Mouse (Mus musculus): ENCODE results near the gene Lrrc46. TPM values are rescaled to one million over a fixed set of nuclear protein-coding genes. Genes with fewer than 3 reads are reported as not detected.
A peak's percentile ranks its signal among the peaks of the same experiment; 100 is the strongest.

Lrrc46 gene
- 3.4 and 3.8 TPM in 2 replicates for polyA plus RNA-seq (2015; fragmentation: Nextera tagmentation; extraction: Ambion mirVana)

DNA sequence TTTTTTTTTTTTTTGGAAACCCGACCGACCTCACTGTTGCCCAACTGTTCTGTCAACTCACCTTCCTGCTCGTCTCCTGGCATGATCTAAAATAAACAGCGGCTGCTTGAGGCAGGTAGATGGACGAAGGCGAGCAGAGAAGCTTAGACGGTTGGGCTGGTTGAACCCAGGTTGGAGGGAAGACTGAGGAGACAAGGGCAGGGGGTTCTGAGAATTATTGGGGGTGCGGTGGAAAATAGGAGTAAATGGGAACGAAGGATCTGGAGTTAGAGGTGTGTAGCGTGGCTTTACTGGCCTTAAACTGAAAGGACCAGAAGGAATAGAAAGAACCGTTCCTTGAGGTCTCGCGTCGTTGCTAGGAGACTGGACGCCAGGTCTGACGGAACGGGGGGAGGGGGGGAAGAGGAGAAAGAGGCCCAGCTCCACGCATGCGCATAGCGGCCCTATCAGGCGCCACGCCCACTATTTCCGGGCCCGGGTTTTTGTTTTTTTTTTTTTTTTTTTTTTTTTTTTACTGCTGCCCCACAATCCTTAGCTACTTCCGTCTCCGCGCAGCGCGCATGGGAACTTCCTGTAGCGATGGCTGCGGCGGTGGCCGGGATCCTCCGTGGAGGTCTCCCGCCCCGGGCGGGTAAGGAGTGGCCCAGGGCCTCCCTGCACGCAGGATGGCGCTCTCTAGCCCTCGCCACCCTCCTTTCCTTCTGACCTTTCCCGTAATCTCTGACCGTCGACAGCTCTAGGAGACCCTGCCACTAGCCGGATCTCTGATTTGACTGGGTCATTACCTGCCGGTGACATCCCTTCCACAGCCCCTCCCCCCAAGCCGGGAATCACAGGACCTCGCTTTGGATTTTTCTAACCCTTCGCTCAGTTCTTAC, at the start of gene Lrrc46, which contains the start of gene Mrpl10:
Gene Lrrc46, minus strand, starts transcription at position 386 of the 878 bp plus-strand sequence.
Gene Mrpl10, plus strand, starts transcription at position 539 of the 878 bp plus-strand sequence.
- Histone ChIP-seq H3K9me3 (no peaks in the 10 kb centered on the region), H3K4me3 (peak within 1 kb of the TSS; percentile 91), H3K9ac (peak within 1 kb of the TSS; percentile 97), H3K27ac (peak within 1 kb of the TSS; percentile 86), H3K4me1 (peaks cover 15% of the 10 kb centered on the region), H3K4me2 (peak within 1 kb of the TSS; percentile 75), H3K27me3 (replicated peaks) (no peaks in the 10 kb centered on the region), H3K36me3 (replicated peaks) (no peaks in the 10 kb centered on the region)
- peak; percentile 95 for ATAC-seq (replicated peaks)
- WGBS, result under 1% methylated on average over 48 of the region's 48 CpGs

DNA sequence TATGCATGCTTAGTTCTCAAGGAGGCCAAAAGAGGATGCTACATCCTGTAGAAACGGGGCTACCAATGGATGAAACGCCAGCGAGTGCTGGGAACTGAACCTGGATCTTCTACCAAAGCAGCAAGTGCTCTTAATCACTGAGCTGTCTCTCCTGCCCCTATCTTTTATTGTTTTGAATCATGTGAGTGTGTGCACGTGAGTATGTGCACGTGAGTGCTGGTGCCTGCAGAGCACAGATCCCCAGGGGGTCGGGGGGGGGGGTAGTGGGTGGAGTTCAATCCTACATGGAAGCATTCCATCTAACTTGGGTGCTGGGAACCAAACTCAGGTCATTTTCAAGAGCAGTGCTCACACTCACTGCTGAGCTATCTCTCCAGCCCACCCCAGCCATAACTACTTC, 45.2 kb upstream of the Lrrc46 start:
- 74% methylated on average over 6 of the region's 6 CpGs for WGBS
- Histone ChIP-seq H3K9ac (no peak overlapping the region), H3K4me3 (no peak overlapping the region), H3K4me1 (0 out of 2 replicates have a peak, but pooled peaks cover 4% of the 10 kb centered on the region), H3K4me2 (no peak overlapping the region), H3K27ac (no peak overlapping the region), H3K36me3 (replicated peaks) (no peaks in the 10 kb centered on the region), H3K9me3 (no peaks in the 10 kb centered on the region), H3K27me3 (replicated peaks) (no peaks in the 10 kb centered on the region)
- no peak for ATAC-seq (replicated peaks)

DNA sequence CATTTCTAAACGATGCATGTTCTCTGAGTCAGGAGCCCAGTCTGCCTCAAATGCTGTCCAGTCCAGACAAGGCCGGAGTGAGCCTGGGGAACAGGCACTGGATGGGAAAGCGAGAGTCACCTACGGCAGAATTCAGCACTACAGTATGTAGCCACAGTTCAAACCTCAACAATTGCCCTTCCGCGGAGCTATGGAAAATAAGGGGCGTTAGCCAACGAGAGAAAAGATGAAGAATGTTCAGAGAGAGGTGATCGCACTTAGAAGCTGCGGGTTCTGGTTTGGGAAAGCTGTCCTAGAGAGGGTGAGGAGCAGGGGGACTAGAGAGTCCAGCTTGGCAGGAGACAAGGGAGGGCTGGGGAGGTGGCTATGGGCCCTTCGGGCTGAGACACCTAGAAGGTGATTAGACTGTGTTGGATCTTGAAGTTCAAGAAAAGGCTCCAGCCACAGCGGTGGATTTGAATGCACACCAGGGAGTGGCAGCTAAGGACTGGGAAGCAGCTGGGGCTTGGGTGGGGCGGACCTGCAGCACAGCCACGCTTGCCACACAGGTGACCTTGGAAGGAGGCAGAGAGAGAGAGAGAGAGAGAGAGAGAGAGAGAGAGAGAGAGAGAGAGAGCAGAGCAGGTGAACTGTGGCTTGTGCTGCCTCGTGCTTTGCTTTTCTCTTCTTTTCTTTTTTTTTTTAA, 43.8 kb upstream of the Lrrc46 start:
- Histone ChIP-seq H3K9me3 (no peaks in the 10 kb centered on the region), H3K4me1 (0 out of 2 replicates have a peak, but pooled peaks cover 4% of the 10 kb centered on the region), H3K9ac (no peak overlapping the region), H3K27me3 (replicated peaks) (no peaks in the 10 kb centered on the region), H3K4me2 (no peak overlapping the region), H3K36me3 (replicated peaks) (no peaks in the 10 kb centered on the region), H3K4me3 (no peak overlapping the region), H3K27ac (no peak overlapping the region)
- 85% methylated on average over 15 of the region's 15 CpGs for WGBS
- ATAC-seq (replicated peaks), result no peak

DNA sequence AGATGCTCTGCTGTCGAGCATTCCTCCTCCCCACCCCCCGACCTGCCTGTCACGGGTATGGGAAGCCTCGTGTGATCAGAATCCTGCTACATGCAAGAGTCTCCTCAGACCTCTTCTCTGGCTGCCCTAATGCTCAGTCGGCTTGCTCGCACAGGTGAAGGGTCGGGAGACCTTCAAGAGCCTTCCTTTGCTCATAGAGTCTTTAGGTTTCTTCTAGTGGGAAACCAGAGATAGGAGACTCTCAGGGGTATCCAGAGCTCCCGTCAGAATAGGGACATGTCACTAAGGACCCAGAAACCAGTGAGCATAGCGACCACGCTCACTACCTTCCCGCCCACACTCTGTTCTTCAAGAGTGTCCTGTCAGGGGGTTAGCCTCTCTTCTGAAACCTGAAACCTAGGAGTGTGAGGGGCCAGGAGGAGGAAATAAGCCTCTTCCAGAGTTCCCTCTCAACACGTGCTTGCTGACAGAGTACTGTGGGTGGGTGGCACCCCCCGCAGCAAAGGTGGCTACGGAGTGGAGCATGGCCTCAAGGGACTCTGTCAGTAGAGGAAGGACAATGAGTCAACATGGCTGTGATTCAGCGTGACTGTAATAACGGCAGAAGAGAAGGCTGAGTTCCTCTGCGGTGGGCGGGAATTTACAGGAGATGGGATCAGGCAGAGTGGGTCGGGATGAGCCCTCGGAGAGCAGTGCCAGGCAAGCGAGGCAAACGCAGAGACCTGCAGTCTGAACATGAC, 42.4 kb upstream of the Lrrc46 start:
- Histone ChIP-seq H3K4me2 (no peak overlapping the region), H3K27ac (no peak overlapping the region), H3K4me1 (0 out of 2 replicates have a peak, but pooled peaks cover 4% of the 10 kb centered on the region), H3K27me3 (replicated peaks) (no peaks in the 10 kb centered on the region), H3K9ac (no peak overlapping the region), H3K36me3 (replicated peaks) (no peaks in the 10 kb centered on the region), H3K9me3 (no peaks in the 10 kb centered on the region), H3K4me3 (no peak overlapping the region)
- WGBS, result 40% methylated on average over 22 of the region's 22 CpGs
- no peak for ATAC-seq (replicated peaks)

DNA sequence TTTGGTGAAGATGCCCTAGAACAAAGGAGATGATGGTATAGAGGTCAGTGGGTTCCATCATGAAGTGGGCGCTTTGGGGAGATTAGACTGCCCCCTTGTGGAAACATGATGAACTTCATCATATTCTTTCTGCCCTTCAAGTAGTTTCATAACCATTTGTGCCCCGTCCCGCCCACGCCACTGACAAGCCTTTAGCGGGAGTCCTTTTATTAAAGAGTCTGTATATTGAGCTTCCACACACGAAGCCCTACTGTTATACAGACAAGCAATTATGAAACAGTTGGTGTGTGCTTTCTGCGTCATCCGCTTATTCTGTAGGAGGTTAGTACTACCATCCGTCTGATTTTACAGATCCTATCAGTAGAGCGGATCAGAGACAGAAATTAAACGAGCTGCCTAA, 41.8 kb upstream of the Lrrc46 start:
- Histone ChIP-seq H3K4me1 (0 out of 2 replicates have a peak, but pooled peaks cover 4% of the 10 kb centered on the region), H3K4me2 (no peak overlapping the region), H3K27ac (no peak overlapping the region), H3K36me3 (replicated peaks) (no peaks in the 10 kb centered on the region), H3K9ac (no peak overlapping the region), H3K9me3 (no peaks in the 10 kb centered on the region), H3K4me3 (no peak overlapping the region), H3K27me3 (replicated peaks) (no peaks in the 10 kb centered on the region)
- WGBS, result 45% methylated on average over 11 of the region's 11 CpGs
- ATAC-seq (replicated peaks), result no peak

DNA sequence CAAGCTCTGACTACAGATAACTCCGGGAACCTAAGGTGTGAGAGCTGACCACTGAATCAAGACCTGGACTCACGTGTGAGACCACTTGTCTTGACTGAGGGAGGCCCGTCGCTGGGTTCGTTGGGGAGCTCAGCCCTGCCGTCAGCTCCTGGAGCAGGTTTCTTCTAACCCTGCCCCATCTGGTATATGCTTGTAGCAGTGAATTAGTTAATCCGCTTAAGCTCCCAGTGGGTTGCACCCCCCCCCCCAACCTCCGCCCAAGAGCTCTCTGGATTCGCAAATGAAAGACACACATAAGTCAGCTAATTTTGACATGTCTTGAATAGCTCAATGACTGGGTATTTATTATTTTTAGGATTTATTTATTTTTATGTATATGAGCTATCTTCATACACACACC, 39.1 kb upstream of the Lrrc46 start:
- WGBS, result 11% methylated on average over 9 of the region's 9 CpGs
- H3K9me3 ChIP-seq, result no peaks in the 10 kb centered on the region
- no peaks in the 10 kb centered on the region for H3K27me3 ChIP-seq (replicated peaks)
- no peak overlapping the region for H3K27ac ChIP-seq
- H3K4me2 ChIP-seq, result no peak overlapping the region
- H3K36me3 ChIP-seq (replicated peaks), result no peaks in the 10 kb centered on the region
- no peak for ATAC-seq (replicated peaks)
- H3K9ac ChIP-seq, result no peak overlapping the region
- H3K4me3 ChIP-seq, result no peak overlapping the region
- 0 out of 2 replicates have a peak, but pooled peaks cover 4% of the 10 kb centered on the region for H3K4me1 ChIP-seq

DNA sequence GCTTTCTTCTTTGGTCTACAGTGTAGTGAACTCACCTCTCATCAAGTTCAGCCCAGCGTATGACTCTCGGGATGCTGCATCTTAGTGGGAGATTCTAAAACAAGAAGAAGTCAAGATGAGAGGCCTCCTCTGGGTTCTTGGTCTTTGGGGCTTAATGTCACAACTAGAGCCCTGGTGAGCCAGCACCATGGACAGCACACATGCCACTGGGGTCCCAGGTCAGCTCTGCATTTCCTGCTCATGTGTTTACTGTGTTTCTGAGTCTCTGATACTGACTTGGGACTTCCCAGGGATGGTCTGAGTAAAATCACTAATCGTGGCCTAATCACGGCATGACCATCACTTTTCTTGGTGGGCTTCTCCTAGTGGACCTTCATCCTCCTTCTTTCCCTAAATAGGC, 37.5 kb upstream of the Lrrc46 start:
- WGBS, result 59% methylated on average over 4 of the region's 4 CpGs
- H3K4me1 ChIP-seq, result 0 out of 2 replicates have a peak, but pooled peaks cover 3% of the 10 kb centered on the region
- no peak overlapping the region for H3K9ac ChIP-seq
- ATAC-seq (replicated peaks), result no peak
- H3K4me2 ChIP-seq, result no peak overlapping the region
- H3K9me3 ChIP-seq, result no peaks in the 10 kb centered on the region
- H3K27ac ChIP-seq, result no peak overlapping the region
- no peaks in the 10 kb centered on the region for H3K36me3 ChIP-seq (replicated peaks)
- H3K27me3 ChIP-seq (replicated peaks), result no peaks in the 10 kb centered on the region
- no peak overlapping the region for H3K4me3 ChIP-seq

DNA sequence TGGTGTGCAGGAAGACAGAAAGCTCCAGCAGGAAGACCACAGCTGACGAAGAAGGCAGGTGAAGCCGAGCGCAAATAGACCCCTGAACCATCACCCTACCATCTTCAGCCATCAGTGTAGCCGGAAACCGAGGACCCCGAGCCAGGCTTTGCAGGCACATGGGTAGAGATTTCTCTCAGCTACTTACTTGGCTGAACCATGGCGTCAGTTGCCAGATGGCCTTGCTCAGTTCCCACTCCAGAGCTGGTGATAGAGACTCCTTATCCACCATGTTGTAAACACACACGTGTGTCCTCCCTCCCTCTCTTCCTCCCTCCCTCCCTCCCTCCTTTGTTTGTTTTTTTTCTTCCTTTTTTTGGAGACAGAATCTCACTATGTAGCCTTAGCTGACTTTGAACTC, 33.0 kb upstream of the Lrrc46 start:
- no peak overlapping the region for H3K4me3 ChIP-seq
- H3K27me3 ChIP-seq (replicated peaks), result no peaks in the 10 kb centered on the region
- no peak for ATAC-seq (replicated peaks)
- H3K36me3 ChIP-seq (replicated peaks), result no peaks in the 10 kb centered on the region
- no peaks in the 10 kb centered on the region for H3K9me3 ChIP-seq
- no peaks in the 10 kb centered on the region for H3K4me1 ChIP-seq
- H3K4me2 ChIP-seq, result no peak overlapping the region
- H3K27ac ChIP-seq, result no peak overlapping the region
- H3K9ac ChIP-seq, result no peak overlapping the region
- 74% methylated on average over 8 of the region's 8 CpGs for WGBS

DNA sequence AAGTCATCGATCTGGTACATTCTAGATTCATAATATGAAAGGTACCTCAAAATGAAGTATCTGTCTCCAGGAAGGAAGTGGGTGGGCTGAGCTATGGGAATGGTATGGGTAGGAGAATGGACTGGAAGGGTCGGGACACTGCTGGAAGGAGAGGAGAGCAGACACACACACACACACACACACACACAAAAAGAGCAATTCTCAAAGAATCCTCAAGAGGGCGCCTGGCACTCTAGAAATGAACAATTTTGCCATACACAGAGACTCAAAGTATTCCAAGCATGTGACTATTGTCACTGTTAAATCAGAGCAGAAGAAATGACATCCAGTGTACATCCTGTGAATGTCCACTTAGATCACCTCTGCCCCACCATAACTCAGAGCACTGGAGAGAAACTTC, 31.3 kb upstream of the Lrrc46 start:
- 32% methylated on average over 3 of the region's 3 CpGs for WGBS
- Histone ChIP-seq H3K27ac (no peak overlapping the region), H3K36me3 (replicated peaks) (0 out of 2 replicates have a peak, but pooled peaks cover 4% of the 10 kb centered on the region), H3K27me3 (replicated peaks) (no peaks in the 10 kb centered on the region), H3K9me3 (no peaks in the 10 kb centered on the region), H3K4me1 (no peaks in the 10 kb centered on the region), H3K9ac (no peak overlapping the region), H3K4me3 (no peak overlapping the region), H3K4me2 (no peak overlapping the region)
- peak; percentile 45; the same call in 1 of the 2 replicates for ATAC-seq (replicated peaks)

DNA sequence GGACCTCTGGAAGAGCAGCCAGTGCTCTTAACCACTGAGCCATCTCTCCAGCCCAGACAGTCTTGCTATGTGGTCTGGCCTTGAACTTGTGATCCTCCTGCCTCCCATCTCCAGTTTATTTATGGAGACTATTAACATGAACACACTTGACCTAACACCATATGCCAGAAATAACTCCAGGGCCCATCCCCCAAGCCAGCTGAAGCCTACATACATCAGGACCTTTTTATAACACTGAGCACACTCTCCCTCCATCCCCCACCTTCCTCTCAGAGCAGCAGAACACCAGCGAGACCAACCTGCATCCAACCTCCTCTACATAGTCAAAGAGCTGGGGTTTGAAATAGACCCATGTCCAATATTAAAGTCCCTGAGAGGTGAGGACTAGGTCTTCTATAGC, 29.9 kb upstream of the Lrrc46 start:
- no peaks in the 10 kb centered on the region for H3K4me1 ChIP-seq
- H3K9ac ChIP-seq, result no peak overlapping the region
- no peak for ATAC-seq (replicated peaks)
- H3K36me3 ChIP-seq (replicated peaks), result peaks cover 7% of the 10 kb centered on the region; the same call in 1 of the 2 replicates
- H3K9me3 ChIP-seq, result no peaks in the 10 kb centered on the region
- 83% methylated on average over 1 of the region's 1 CpGs for WGBS
- no peak overlapping the region for H3K27ac ChIP-seq
- H3K4me2 ChIP-seq, result no peak overlapping the region
- H3K27me3 ChIP-seq (replicated peaks), result no peaks in the 10 kb centered on the region
- no peak overlapping the region for H3K4me3 ChIP-seq

DNA sequence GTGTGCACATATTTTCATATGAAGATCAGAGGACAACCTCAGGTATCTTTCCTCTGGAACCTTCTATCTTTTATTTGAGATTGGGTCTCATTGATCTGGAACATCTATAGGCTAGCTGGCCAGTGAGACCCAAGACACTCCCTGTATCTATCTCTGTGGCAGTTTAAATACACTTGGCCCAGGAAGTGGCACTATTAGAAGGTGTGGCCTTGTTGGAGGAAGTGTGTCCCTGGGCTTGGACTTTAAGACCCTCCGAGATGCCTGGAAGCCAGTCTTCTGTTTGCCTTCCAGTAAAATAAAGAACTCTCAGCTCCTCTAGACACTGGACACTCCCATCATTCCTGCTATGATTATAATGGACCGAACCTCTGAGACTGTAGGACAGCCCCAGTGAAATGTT, 28.6 kb upstream of the Lrrc46 start:
- Histone ChIP-seq H3K27me3 (replicated peaks) (no peaks in the 10 kb centered on the region), H3K4me2 (no peak overlapping the region), H3K4me1 (no peaks in the 10 kb centered on the region), H3K9ac (no peak overlapping the region), H3K27ac (no peak overlapping the region), H3K9me3 (no peaks in the 10 kb centered on the region), H3K4me3 (no peak overlapping the region), H3K36me3 (replicated peaks) (peaks cover 9% of the 10 kb centered on the region; the same call in 1 of the 2 replicates)
- ATAC-seq (replicated peaks), result no peak
- WGBS, result 88% methylated on average over 2 of the region's 2 CpGs

DNA sequence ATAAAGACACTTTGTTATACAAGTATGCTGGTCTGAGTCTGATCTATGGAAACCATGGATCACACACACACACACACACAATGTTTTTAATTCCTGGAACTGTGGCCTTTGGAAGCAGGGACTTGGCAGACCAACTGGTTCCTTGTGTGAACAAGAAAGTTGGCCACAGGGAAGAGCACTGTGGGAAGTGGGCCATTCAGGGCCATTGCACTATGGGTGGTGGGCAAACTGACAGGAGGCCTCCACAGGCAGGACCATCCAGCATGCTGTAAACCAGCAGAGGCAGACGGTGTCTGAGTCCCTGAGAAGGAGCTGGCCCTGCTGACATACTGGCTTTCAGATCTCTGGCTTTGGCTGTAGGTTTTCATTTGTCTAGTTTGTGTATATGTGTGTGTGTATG, 28.1 kb upstream of the Lrrc46 start:
- 38% methylated on average over 1 of the region's 1 CpGs for WGBS
- peaks cover 9% of the 10 kb centered on the region; the same call in 1 of the 2 replicates for H3K36me3 ChIP-seq (replicated peaks)
- no peak overlapping the region for H3K4me3 ChIP-seq
- H3K4me2 ChIP-seq, result no peak overlapping the region
- no peaks in the 10 kb centered on the region for H3K9me3 ChIP-seq
- H3K4me1 ChIP-seq, result no peaks in the 10 kb centered on the region
- H3K9ac ChIP-seq, result no peak overlapping the region
- no peak overlapping the region for H3K27ac ChIP-seq
- no peaks in the 10 kb centered on the region for H3K27me3 ChIP-seq (replicated peaks)
- no peak for ATAC-seq (replicated peaks)

All from midbrain, embryonic 15.5 days (tissue).